Mouse (Mus musculus): ENCODE results near the gene AU021092. TPM values are rescaled to one million over a fixed set of nuclear protein-coding genes. Genes with fewer than 3 reads are reported as not detected.

AU021092 gene
- total RNA-seq, 1 experiment: 1.7 TPM

GRCm38 (mm10) chr16:5221403-5221802 lies 696 bp downstream of the AU021092 start:
- in situ Hi-C loops (cut with MboI; ENCODE audit: low sequenced_read_pairs in 2 of 2, unreplicated experiment in 2 of 2): no loop called here
- H3K9ac ChIP-seq (ENCODE audit: insufficient read depth, low read depth, low read length, poor library complexity, severe bottlenecking): no peak overlapping the region
- TF ChIP-seq HCFC1 (IDR thresholded peaks at IDR 0.05; ENCODE audit: borderline replicate concordance, insufficient read depth, low read length) (no peak), ZC3H11A (IDR thresholded peaks at IDR 0.05; ENCODE audit: borderline replicate concordance, low read depth, low read length) (no peak), ZNF384 (IDR thresholded peaks at IDR 0.05; ENCODE audit: low read depth, low read length) (no peak), CHD2 (IDR thresholded peaks at IDR 0.05; ENCODE audit: low read depth, low read length) (no peak)
- DNase-seq (ENCODE audit: low read depth, low spot score): no peak
- H3K36me3 ChIP-seq (ENCODE audit: control insufficient read depth, insufficient read depth, low read length, poor library complexity, severe bottlenecking): no peaks in the 10 kb centered on the region
- H3K4me3 ChIP-seq (ENCODE audit: insufficient read depth in 1 of 2, low read depth in 1 of 2, low read length in 2 of 2, poor library complexity in 1 of 2, severe bottlenecking in 1 of 2): no peak overlapping the region
- no peak overlapping the region for H3K27ac ChIP-seq (ENCODE audit: insufficient read depth, low read depth, low read length, poor library complexity, severe bottlenecking)
- peaks cover 0 to 5% of the 10 kb centered on the region in 2 experiments; a peak in 1 of 4 replicates for H3K4me1 ChIP-seq (ENCODE audit: control insufficient read depth in 2 of 2, insufficient read depth in 2 of 2, low read length in 2 of 2, poor library complexity in 1 of 2)
- no peaks in the 10 kb centered on the region for H3K9me3 ChIP-seq (ENCODE audit: control insufficient read depth, insufficient read depth, low read depth, low read length)

GRCm38 (mm10) chr16:5217341-5218133 lies 4.6 kb downstream of the AU021092 start:
- no peaks in the 10 kb centered on the region for H3K36me3 ChIP-seq (ENCODE audit: control insufficient read depth, insufficient read depth, low read length, poor library complexity, severe bottlenecking)
- no peak overlapping the region for H3K9ac ChIP-seq (ENCODE audit: insufficient read depth, low read depth, low read length, poor library complexity, severe bottlenecking)
- in situ Hi-C loops (cut with MboI; ENCODE audit: low sequenced_read_pairs in 2 of 2, unreplicated experiment in 2 of 2): no loop called here
- TF ChIP-seq ZNF384 (IDR thresholded peaks at IDR 0.05; ENCODE audit: low read depth, low read length) (no peak), MAFK (IDR thresholded peaks at IDR 0.05; ENCODE audit: insufficient read depth, low read depth, low read length) (no peak), CHD2 (IDR thresholded peaks at IDR 0.05; ENCODE audit: low read depth, low read length) (no peak), ZC3H11A (IDR thresholded peaks at IDR 0.05; ENCODE audit: borderline replicate concordance, low read depth, low read length) (no peak), HCFC1 (IDR thresholded peaks at IDR 0.05; ENCODE audit: borderline replicate concordance, insufficient read depth, low read length) (no peak)
- no peak overlapping the region for H3K27ac ChIP-seq (ENCODE audit: insufficient read depth, low read depth, low read length, poor library complexity, severe bottlenecking)
- H3K4me1 ChIP-seq (ENCODE audit: control insufficient read depth in 2 of 2, insufficient read depth in 2 of 2, low read length in 2 of 2, poor library complexity in 1 of 2): peaks cover 0 to 5% of the 10 kb centered on the region in 2 experiments; a peak in 1 of 4 replicates
- H3K4me3 ChIP-seq (ENCODE audit: insufficient read depth in 1 of 2, low read depth in 1 of 2, low read length in 2 of 2, poor library complexity in 1 of 2, severe bottlenecking in 1 of 2): no peak overlapping the region
- no peak for DNase-seq (ENCODE audit: low read depth, low spot score)
- no peaks in the 10 kb centered on the region for H3K9me3 ChIP-seq (ENCODE audit: control insufficient read depth, insufficient read depth, low read depth, low read length)

- Histone ChIP-seq H3K9ac (ENCODE audit: insufficient read depth, low read depth, low read length, poor library complexity, severe bottlenecking) (no peak overlapping the region), H3K9me3 (ENCODE audit: control insufficient read depth, insufficient read depth, low read depth, low read length) (no peaks in the 10 kb centered on the region), H3K36me3 (ENCODE audit: control insufficient read depth, insufficient read depth, low read length, poor library complexity, severe bottlenecking) (no peaks in the 10 kb centered on the region), H3K4me3 (ENCODE audit: insufficient read depth in 1 of 2, low read depth in 1 of 2, low read length in 2 of 2, poor library complexity in 1 of 2, severe bottlenecking in 1 of 2) (no peak overlapping the region), H3K4me1 (ENCODE audit: control insufficient read depth in 2 of 2, insufficient read depth in 2 of 2, low read length in 2 of 2, poor library complexity in 1 of 2) (no peaks in the 10 kb centered on the region), H3K27ac (ENCODE audit: insufficient read depth, low read depth, low read length, poor library complexity, severe bottlenecking) (no peak overlapping the region)
- TF ChIP-seq ZNF384 (IDR thresholded peaks at IDR 0.05; ENCODE audit: low read depth, low read length): no peak
- TF ChIP-seq HCFC1 (IDR thresholded peaks at IDR 0.05; ENCODE audit: borderline replicate concordance, insufficient read depth, low read length): no peak
- no peak for TF ChIP-seq MAFK (IDR thresholded peaks at IDR 0.05; ENCODE audit: insufficient read depth, low read depth, low read length)
- TF ChIP-seq CHD2 (IDR thresholded peaks at IDR 0.05; ENCODE audit: low read depth, low read length): no peak
- no peak for TF ChIP-seq ZC3H11A (IDR thresholded peaks at IDR 0.05; ENCODE audit: borderline replicate concordance, low read depth, low read length)
- DNase-seq (ENCODE audit: low read depth, low spot score): no peak
- in situ Hi-C loops (cut with MboI; ENCODE audit: low sequenced_read_pairs in 2 of 2, unreplicated experiment in 2 of 2): no loop called here
These were observed 5.4 kb downstream of the AU021092 start for GRCm38 (mm10) chr16:5216686-5217085.

GRCm38 (mm10) chr16:5214126-5214525 lies 8.0 kb downstream of the AU021092 start:
- in situ Hi-C loops (cut with MboI; ENCODE audit: low sequenced_read_pairs in 2 of 2, unreplicated experiment in 2 of 2): no loop called here
- Histone ChIP-seq H3K27ac (ENCODE audit: insufficient read depth, low read depth, low read length, poor library complexity, severe bottlenecking) (no peak overlapping the region), H3K4me1 (ENCODE audit: control insufficient read depth in 2 of 2, insufficient read depth in 2 of 2, low read length in 2 of 2, poor library complexity in 1 of 2) (no peaks in the 10 kb centered on the region), H3K9ac (ENCODE audit: insufficient read depth, low read depth, low read length, poor library complexity, severe bottlenecking) (no peak overlapping the region), H3K4me3 (ENCODE audit: insufficient read depth in 1 of 2, low read depth in 1 of 2, low read length in 2 of 2, poor library complexity in 1 of 2, severe bottlenecking in 1 of 2) (no peak overlapping the region), H3K36me3 (ENCODE audit: control insufficient read depth, insufficient read depth, low read length, poor library complexity, severe bottlenecking) (no peaks in the 10 kb centered on the region), H3K9me3 (ENCODE audit: control insufficient read depth, insufficient read depth, low read depth, low read length) (no peaks in the 10 kb centered on the region)
- TF ChIP-seq CHD2 (IDR thresholded peaks at IDR 0.05; ENCODE audit: low read depth, low read length): no peak
- no peak for TF ChIP-seq MAFK (IDR thresholded peaks at IDR 0.05; ENCODE audit: insufficient read depth, low read depth, low read length)
- no peak for TF ChIP-seq HCFC1 (IDR thresholded peaks at IDR 0.05; ENCODE audit: borderline replicate concordance, insufficient read depth, low read length)
- TF ChIP-seq ZNF384 (IDR thresholded peaks at IDR 0.05; ENCODE audit: low read depth, low read length): no peak
- no peak for TF ChIP-seq ZC3H11A (IDR thresholded peaks at IDR 0.05; ENCODE audit: borderline replicate concordance, low read depth, low read length)
- no peak for DNase-seq (ENCODE audit: low read depth, low spot score)

All from ES-E14 (cell line).